Mouse (Mus musculus) layer of hippocampus, adult 18-20 months (tissue): ENCODE measurements around the gene Crhr2. TPM values are rescaled to one million over a fixed set of nuclear protein-coding genes. Genes with fewer than 3 reads are reported as not detected.
A peak's percentile ranks its signal among the peaks of the same experiment; 100 is the strongest.

Source experiments
- DNase-seq, 2 experiments: peaks; one replicate each; pipeline ENCODE4 v3.0.0; 2022; ENCODE audit warnings: low spot score in 2 of 2
- long read RNA-seq: library from polyadenylated mRNA; stranded (forward); transcript quantifications from one replicate; pipeline ENCODE4 v2.0.0, GENCODE M21; 2021
- total RNA-seq, 2 experiments: library from RNA; stranded (reverse); gene quantifications; 2 replicates each; pipeline ENCODE4 v1.2.3; 2021

Gene Crhr2
- total RNA-seq: 1 to 10 TPM; 2.3 to 4.9 TPM
- long read RNA-seq, partial matches to known transcripts: 1 of 8 reads
- long read RNA-seq, other reads (novel, unspliced or antisense): 3 of 8 reads

DNA sequence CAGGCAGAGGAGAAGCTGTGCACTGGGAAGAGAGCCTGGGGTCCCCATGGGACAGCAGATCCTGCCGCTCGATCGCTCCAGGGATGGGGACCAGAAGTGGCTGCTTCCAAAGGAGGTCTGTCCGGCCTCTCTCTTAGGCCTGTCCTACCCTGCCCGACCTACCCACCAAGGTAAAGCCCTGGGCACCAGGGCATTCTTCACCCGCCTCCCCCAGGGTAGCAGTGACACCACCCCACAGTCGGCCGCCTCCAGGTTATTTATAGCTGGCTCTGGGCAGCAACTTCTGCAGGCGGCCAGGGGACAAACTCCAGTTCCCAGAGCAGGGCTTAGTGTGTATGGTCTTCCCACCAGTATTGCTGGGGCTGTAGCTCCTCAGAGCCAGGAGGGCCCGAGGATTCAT lies at the start of gene Crhr2:
Gene Crhr2, minus strand, starts transcription at position 223 of the 400 bp plus-strand sequence.
- DNase-seq: no peak

DNA sequence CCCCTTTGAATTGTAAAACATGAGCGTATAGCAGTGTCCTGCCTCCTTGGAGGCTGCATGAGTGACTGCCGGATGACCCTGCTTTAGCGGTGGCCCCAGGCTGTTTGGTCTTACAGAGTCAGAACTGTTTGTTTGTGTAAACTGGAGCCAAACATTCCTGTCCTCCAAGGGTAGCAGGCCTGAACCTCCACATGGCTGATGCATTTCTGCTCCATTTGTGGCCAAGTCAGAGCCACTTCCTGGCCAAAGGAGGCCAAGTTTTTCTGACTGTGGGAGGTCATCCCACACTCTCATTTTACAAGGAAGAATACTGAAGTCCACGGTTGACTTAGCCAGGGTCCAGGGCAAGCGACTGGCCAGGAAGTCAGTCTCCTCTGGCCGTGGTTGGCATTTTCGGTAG lies 46.7 kb upstream of the Crhr2 start:
- no peak for DNase-seq

DNA sequence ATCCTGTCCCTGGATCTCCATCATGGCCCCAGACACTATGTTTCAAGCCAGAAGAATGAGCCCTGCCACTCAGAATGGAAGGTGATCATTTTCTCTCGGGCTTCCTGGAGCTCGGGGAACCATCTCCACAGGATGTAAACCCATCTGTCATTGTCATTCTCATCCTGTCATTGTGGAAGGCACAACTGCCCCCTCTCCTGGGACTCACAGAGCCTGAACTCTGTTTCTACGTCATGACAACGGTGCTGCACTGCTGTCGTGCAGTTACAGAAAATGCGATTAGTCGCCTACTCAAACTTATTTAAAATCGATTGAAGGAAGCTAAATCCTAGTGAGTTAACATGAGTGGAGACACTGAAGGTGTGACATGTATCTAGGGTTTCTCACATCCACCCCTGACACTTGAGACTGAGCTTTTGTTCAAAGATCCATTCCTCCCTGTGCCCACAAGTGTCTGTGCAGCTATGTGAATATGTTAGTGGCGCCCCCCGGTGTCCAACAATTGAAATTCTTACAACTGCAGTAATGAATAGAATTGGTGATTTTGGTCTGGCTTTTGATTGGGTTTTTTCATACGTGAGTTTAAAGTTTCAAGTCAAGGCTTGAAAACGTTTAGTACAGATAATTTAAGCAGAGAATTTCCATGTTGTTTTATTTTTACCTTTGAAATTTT lies 44.4 kb upstream of the Crhr2 start:
- peak in 1 of 2 experiments; percentile 52 for DNase-seq

DNA sequence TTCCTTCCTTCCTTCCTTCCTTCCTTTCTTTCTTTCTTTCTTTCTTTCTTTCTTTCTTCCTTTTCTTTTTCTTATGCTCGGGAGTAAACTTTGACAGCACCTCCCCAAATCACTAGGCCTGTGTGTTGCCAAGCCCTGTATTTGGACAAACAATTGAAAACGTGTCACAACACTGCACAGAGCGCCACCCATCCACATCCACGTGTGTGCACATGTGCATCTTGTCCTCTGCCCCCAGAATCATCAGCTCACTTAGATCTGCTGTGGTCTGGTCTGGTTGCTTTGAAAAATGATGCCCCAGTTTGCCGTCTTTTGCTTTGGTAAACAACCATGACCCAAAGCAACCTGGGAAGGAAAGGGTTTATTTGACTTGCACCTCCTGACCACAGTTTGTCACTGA lies 43.1 kb upstream of the Crhr2 start:
- no peak for DNase-seq

DNA sequence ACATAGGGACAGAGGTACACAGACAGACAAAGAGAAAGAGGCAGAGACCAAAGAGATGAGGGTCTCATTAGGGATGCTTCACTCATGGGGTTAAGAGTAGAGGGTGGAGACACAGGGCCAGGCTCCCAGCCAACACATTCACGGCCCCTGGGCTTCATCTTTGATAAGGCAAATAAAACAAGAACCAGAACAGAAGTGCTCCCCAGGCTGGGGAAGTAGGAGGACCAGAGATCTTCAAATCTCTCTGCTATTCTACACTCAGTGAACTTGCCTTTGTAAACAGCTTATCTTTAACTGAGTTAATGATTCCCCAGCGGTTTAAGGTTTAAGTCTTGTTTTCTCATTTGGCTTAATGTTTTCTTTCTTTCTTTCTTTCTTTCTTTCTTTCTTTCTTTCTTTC lies 42.6 kb upstream of the Crhr2 start:
- no peak for DNase-seq

DNA sequence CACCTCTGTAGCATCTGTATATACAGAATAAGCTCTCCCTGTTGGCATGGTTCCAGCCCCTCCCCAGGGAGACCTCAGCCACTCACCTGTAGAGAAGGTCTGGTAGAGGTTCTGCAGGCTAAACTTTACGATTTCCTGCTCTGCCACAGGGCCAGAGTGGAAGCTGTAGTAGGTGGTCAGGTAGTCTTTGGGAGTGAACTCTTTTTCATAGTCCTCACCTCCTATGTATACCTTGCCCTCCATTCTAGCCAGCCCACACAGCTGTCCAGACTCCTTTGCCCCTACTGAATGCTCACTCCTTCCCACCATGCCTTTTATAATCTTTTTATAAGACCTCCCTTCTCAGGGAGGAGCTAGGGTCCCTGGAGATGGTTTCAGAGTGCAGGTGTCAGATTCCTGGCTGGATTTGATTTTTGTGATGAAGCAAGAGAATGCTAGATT lies 41.9 kb upstream of the Crhr2 start, which contains the start of gene Inmt:
Gene Inmt, minus strand, starts transcription at position 303 of the 441 bp plus-strand sequence.
- DNase-seq: no peak

DNA sequence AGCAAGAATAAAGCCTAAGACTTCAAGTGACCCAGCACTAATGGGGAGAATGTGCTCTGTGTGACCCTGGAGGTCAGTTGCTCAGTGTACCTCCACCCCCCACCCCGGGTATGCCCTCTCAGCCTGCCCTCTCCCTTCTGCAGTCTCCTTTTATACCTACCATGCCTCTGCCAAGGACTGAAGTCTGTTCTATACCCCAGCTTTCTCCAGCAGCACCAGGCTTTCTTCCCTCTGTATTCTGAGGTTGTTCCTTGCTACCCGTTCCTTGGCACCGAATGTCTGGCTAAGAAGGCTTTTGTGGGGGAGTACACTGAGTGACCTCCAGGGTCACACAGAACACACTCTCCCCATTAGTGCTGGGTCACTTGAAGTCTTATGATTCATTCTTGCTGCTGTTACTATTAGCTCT lies 41.1 kb upstream of the Crhr2 start:
- no peak for DNase-seq

DNA sequence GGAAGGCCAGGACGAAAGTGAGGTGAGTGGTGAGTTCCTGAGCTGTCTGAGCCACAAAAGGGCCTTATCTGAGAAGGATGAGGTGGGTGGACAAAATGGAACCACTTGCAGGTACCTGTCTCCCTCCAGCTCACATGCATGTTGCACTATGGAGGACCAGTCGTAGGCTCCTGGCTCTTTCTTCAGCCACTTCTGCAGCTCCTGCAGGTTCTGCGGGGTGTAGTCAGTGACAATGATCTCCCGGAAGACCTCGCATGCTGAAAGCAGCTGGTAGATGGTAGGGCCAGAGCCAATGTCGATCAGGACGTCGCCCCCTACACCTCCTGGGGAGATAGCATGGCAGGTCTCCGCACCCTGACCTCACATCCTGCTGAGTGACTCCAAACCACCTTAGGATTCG lies 40.4 kb upstream of the Crhr2 start:
- no peak for DNase-seq

DNA sequence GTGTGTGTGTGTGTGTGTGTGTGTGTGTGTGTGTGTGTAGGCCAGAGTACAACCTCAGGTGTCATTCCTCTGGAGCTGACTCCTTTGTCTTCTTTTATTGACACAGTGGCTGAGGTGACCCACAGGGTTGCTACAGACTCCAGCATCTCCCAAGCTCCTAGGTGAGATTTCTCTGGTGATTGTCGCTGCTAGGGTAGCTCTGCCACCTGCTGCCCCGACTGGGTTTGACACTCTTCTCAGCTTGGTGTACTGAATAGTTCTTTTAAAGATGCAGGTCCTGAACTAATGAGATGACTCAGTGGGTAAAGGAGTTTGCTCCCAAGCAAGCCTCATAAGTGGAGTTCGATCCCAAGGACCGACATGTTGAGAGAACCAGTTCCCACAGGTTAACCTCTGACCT lies 38.8 kb upstream of the Crhr2 start:
- peak in 1 of 2 experiments; percentile 35 for DNase-seq

DNA sequence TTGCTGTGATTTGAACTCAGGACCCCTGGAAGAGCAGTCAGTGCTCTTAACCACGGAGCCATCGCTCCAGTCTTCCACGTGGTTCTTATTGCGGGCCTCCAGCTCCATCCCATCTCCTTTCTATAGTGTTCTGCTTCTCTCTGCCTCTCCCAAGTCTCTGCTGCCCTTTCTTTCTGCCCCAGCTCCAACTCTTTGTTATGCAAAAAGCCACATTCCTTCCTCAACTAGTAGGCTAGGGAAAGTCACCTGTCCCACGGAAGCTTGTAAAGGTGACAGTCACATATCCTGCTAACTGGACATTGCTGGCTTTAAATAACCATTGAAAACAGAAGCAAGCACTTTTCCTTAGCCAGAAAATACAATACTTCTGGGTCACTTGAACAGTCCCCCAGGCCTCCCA lies 37.0 kb upstream of the Crhr2 start:
- DNase-seq: no peak

DNA sequence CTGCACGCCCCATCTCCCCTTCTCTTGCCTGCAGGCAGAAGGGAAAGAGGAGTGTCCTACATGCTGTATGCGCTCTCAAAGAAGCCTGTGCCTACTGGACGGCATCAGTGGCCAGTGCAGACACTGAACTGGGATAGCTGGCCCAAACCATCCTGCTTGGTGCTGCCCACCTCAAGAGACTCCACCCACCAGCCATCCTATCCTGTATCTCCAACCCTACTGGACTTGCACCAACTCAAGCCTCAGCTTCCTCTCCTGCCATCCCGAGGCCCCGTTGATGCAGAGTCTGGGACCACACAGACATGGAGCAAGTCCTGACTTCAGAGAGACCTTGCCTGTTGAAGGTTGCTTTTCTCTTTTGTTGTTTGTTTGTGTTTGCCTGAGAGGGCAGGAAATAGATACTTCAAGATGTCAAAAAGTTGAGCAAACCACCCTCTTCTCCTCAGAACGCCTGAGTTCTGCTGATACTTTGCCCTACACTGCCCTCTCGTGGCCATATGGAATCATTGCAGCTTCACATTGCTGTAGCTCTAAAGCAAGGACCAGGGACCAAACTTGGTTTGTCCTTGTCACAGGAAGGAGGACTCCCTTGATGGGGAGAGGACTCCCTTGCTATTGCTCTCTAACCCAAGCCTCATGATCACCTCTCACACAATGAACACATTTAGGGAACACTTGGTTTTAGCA lies 34.1 kb upstream of the Crhr2 start:
- peak; percentile 52 to 88 for DNase-seq

DNA sequence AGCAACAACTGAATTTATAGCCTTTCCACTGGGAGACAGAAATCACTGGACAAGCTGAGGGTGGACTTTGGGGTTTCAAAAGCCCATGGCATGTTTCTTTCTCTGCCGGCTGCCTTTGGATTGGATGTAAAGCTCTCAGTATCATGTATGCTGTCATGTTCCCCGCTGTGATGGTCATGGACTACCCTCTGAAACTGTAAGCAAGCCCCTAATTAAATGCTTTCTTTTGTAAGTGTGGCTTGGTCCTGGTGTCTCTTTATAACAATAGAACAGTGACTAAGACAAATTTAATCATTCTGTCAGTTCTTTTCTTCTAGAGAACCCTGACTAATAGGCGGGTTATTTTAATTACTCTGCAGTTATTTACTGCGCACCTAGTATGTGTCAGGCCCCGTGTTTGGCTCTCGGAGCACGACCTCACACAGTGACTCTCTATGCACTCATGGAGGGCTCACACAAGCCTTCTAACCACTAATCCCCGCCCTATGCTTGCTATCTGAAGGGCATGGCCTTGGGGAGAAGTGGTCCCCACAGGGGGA lies 30.3 kb upstream of the Crhr2 start:
- DNase-seq: no peak

DNA sequence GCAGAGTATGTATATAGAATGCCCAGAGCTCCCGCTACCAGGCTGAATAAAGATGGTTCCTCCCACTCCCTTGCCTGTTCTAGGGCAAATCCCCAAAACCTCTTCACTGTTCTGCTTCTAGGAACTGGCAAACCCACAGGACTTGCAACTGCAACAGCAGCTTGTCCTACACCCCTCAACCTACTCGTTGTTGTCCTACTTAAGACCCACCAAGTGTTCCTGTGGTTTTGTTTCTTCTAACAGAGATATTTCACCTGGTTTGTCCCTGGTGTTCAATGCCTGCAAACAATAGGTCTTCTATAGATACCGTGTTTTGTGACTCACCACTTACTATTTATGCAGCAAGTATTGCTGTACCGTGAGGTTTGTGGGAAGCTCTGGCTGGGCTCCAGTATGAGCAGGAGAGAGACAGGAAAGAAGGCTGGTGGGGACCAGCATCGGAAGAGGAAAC lies 28.5 kb upstream of the Crhr2 start:
- DNase-seq: peak; percentile 72 to 90

DNA sequence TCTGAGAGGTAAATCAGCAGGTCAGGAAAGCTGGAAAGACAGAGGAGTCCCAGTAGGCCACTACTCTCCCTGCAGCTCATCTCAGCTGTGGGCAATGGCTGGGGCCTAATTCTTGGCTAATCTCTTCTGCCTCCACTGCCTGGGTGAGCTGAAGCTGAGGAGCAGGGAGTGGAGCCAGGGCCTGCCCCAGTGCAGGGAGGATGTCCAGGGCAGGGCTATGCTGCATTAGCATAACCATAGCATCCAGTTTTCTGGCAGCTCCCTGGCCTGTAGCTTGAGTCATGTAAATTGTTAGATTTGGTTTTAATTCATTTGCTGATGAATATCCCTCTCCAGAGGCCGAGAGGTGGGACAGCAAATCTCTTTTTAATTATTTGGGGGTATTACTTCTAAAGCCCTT lies 26.4 kb upstream of the Crhr2 start:
- DNase-seq: no peak

DNA sequence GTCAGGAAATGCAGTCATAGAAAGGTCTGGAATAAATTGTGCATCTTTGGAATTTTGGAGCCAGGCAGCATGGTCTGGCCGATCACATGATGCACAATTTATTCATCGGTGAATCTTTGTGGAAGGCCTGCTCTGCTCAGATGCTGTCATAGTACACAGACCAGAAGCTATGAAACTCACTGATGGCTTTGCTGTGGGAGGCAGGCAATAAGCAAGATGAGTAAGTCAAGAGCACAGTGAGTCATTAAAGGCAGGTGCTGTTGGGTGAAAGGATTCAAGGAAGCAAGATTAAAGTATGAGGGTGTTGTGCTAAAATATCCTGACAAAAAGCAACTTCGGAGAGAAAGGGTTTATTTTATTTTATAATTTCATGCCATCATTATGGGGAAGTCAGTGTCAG lies 19.4 kb upstream of the Crhr2 start:
- DNase-seq: peak; percentile 11 to 24

DNA sequence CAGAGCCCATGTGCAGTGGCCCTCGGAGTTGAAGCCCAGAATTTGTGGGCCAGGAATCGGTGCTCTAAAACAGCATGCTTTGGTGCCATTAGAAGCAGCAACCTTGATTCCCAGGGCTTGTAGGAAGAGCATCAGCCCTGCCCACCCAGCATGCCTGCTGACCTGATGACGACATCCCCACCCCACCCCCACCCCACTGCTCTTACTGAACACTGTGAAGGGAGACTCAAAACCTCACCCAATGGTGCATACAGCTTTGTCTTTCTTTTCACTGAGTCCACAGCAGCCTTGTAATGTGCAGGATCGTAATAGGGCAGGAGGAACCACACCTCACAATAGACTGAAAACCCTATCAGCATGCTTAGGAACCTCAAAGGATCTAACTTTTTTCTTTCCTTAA lies 13.3 kb upstream of the Crhr2 start:
- no peak for DNase-seq

DNA sequence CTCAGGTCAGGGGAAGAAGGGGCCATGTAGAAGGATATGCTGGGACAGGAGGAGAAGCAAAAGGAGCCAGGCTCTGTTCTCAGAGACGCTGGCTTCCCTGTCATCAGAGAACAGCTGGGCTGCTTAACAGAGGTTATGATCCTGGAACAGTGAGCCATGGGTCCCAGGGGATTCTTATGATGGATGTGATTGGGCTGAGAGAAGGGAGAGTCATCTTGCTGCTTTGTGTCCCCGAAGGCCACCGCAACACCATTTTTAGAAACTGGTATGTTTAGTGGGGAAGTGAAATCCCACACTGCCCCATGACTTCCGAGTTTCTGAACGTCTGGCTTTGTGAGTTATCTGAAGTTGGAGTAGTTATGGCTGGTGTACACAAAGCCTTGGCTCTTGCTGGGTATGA lies 12.5 kb upstream of the Crhr2 start:
- DNase-seq: no peak

DNA sequence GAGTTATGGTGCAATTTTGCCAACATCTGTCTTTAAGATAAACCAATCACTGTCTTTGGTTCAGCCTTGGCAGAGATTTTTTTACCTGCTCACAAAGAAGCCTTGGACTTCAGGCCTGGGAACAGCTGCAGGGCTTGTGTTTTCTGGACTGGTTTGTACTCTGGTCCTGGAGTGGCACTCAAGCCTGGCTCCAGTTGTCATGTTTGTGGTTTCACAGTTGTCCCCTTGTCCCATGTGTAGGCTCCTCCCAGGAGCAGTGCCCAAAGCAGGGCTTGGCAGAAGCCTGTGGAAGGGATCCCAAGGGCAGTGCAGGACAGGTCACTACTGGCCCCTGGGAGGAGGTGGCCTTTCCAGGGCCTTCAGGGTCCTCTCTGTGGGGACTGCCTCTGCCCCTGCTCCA lies 5.5 kb upstream of the Crhr2 start:
- no peak for DNase-seq

DNA sequence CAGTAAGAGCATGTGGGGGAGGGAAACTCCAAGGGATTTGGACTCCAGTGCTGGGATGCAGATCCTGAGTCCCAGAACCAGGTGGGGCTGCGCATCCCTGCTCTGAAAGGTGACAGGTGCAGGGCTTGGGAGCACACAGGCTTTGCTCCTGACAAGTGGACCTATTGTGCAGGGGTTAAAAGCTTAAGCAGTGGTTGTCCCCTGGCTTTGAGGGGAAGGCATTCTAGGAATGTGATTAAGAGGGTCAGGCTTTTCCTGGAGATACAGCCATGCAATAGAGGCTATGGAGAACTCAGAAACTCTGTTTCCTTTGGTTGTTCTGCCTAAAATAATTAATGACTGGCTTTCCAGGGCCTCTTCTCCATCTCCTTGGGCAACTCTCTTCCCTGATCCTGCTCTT lies 609 bp upstream of the Crhr2 start:
- no peak for DNase-seq

DNA sequence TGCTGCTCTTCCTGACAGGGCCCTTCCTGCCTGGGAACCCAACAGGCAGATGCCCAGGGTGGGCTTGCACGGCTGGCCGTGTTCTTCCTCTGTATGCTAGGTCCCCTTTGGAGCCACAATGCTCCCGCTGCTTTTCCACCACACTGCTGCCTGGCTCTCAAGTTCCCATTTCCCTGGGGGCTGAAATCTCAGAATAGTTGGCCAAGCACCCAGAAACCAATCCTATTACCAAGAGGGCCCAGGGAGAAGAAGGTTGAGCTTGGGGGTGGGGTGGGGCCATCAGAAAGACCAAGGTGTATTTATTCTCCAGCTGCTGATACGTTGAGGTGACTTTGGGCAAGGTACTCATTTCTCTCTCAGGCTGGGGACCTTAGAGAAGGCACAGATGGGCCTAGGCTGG lies 1.5 kb downstream of the Crhr2 start:
- DNase-seq: no peak

DNA sequence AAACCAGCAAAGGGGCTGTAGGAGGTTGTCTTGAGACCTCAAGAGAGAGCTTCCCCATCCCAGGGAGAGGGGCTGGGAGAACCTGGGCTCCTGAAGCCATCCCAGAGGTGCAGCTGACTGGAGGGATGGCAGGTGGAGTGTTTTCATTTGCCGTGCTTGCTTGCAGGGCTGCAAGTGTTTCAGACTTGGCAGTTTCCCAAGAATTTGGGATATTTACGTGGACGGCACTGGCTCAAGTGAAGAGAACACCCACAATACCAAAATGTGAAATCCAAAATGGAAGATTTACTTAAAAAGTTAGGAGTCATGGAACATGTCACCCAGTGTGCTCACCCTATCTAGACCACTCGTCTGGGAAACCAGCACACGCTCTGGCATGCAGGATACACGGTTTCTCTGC lies 2.2 kb downstream of the Crhr2 start:
- no peak for DNase-seq

DNA sequence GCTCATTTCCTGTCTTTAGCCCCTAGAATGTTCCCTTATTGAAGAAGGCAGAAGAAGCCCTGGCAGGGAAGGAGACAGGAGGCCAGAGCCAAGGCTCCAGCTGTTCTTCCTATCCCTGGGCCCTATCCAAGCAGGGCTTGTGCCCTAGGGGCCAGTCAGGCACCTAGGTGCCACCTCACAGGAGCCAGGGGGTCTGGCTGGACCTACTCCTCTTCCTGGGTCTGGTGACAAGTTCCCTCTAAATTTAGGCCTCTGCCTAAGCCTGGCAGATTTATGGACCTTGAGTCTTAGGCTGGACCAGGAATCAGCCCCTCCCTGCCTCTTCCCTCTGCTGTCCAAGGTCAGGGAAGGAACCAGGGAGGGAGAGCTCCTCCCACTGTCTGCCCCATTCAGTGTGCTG lies 4.4 kb downstream of the Crhr2 start:
- DNase-seq: no peak
